Mouse (Mus musculus) G1E-ER4 (cell line): ENCODE results near the gene Gm4297. TPM values are rescaled to one million over a fixed set of nuclear protein-coding genes. Genes with fewer than 3 reads are reported as not detected.
"Not testable (repeated sequence)": the region's sequence is repeated elsewhere in the genome, so short reads cannot be mapped to it uniquely, and the experiment has no call there.

Experiments used
- GATA1 ChIP-seq: IDR thresholded peaks from one replicate; pipeline ENCODE4 v1.8.0; 2012; ENCODE audit warnings: low read length, inconsistent platforms
- polyA plus RNA-seq: library from polyadenylated mRNA; stranded (reverse); fragments of >175 nt; gene quantifications from 2 replicates; pipeline ENCODE4 v1.2.3, GENCODE M21; 2012

Gm4297 gene
- not detected in 2 replicates for polyA plus RNA-seq

- TF ChIP-seq GATA1 = not testable (repeated sequence)
Measured at GRCm38 (mm10) chrX:24574795-24575194, at the start of gene Gm4297. Gm4297 (minus strand) TSS chrX:24574895.

Other genes starting within 250 kb of the Gm4297 start
- not detected in 2 replicates for gene Gm5934, start 74.1 kb downstream of the Gm4297 start, polyA plus RNA-seq
- not detected in 2 replicates for gene Gm5935, start 200.3 kb upstream of the Gm4297 start, polyA plus RNA-seq